Mouse (Mus musculus) heart, embryonic 12.5 days (tissue): ENCODE measurements around the gene Birc2. TPM values are rescaled to one million over a fixed set of nuclear protein-coding genes. Genes with fewer than 3 reads are reported as not detected.
A peak's percentile ranks its signal among the peaks of the same experiment; 100 is the strongest.

Experiments
- ATAC-seq: fragments of 200-750 bp; cut with Nextera tagmentation; 2 replicates; pipeline ENCODE4 v1.8.0; 2017; ENCODE audit warnings: moderate TSS enrichment, moderate library complexity; ENCODE audit not compliant: insufficient number of reproducible peaks, low FRiP score
- H3K27ac ChIP-seq: fragments of 300-500 bp; sonication (generic); 2 replicates; pipeline ENCODE4 v1.5.1; 2016; ENCODE audit warnings: mild to moderate bottlenecking, moderate library complexity; ENCODE audit not compliant: poor library complexity, severe bottlenecking
- H3K27me3 ChIP-seq: fragments of 300-500 bp; sonication (generic); replicated peaks from 2 replicates; pipeline ENCODE4 v1.6.1; 2016; ENCODE audit warnings: mild to moderate bottlenecking, moderate library complexity
- H3K36me3 ChIP-seq: fragments of 300-500 bp; sonication (generic); 2 replicates; pipeline ENCODE4 v1.6.1; 2016; ENCODE audit warnings: mild to moderate bottlenecking, moderate library complexity
- H3K4me1 ChIP-seq: fragments of 300-500 bp; sonication (generic); replicated peaks from 2 replicates; pipeline ENCODE4 v1.6.1; 2016; ENCODE audit warnings: mild to moderate bottlenecking
- H3K4me2 ChIP-seq: fragments of 300-500 bp; sonication (generic); 2 replicates; pipeline ENCODE4 v1.6.1; 2016; ENCODE audit warnings: mild to moderate bottlenecking, moderate library complexity
- H3K4me3 ChIP-seq: fragments of 300-500 bp; sonication (generic); 2 replicates; pipeline ENCODE4 v1.5.1; 2016; ENCODE audit warnings: mild to moderate bottlenecking
- H3K9ac ChIP-seq: fragments of 300-500 bp; sonication (generic); 2 replicates; pipeline ENCODE4 v1.6.1; 2016; ENCODE audit warnings: mild to moderate bottlenecking, moderate library complexity
- H3K9me3 ChIP-seq: fragments of 300-500 bp; sonication (generic); replicated peaks from 2 replicates; pipeline ENCODE4 v1.6.1; 2016; ENCODE audit warnings: mild to moderate bottlenecking, moderate library complexity
- WGBS: fragments of 180-500 bp; shearing (Covaris S2); methylation state at CpG from one replicate; pipeline ENCODE4 v1.1.7; 2016; 5-methylcytosine and 5-hydroxymethylcytosine counted together
- polyA plus RNA-seq: library from polyadenylated mRNA; unstranded; fragments of >200 nt; fragmentation: Nextera tagmentation; extraction: Ambion mirVana; gene quantifications from 2 replicates; pipeline ENCODE4 v1.2.1, GENCODE M21; 2016

The Birc2 gene
- polyA plus RNA-seq, 1 experiment from 2014 or later: 26.0 TPM

- Histone ChIP-seq H3K4me1 (0 out of 2 replicates have a peak, but pooled peaks cover 8% of the 10 kb centered on the region), H3K4me3 (no peak overlapping the region), H3K27me3 (no peaks in the 10 kb centered on the region), H3K36me3 (peaks cover 10% of the 10 kb centered on the region), H3K27ac (no peak overlapping the region), H3K9me3 (no peaks in the 10 kb centered on the region), H3K4me2 (no peak overlapping the region), H3K9ac (no peak overlapping the region)
- no peak for ATAC-seq
- WGBS: 76% methylated on average over 4 of the region's 4 CpGs
These were observed 8.5 kb upstream of the Birc2 start for GRCm38 (mm10) chr9:7845216-7845895.

- Histone ChIP-seq H3K27ac (no peak overlapping the region), H3K4me3 (no peak overlapping the region), H3K36me3 (no peaks in the 10 kb centered on the region), H3K9ac (no peak overlapping the region), H3K9me3 (no peaks in the 10 kb centered on the region), H3K4me2 (no peak overlapping the region), H3K27me3 (no peaks in the 10 kb centered on the region), H3K4me1 (0 out of 2 replicates have a peak, but pooled peaks cover 12% of the 10 kb centered on the region)
- 67% methylated on average over 6 of the region's 6 CpGs for WGBS
- ATAC-seq: no peak
These were observed 4.4 kb upstream of the Birc2 start for GRCm38 (mm10) chr9:7841221-7841620.

GRCm38 (mm10) chr9:7837806-7838440 lies 1.1 kb upstream of the Birc2 start:
- Histone ChIP-seq H3K4me1 (peaks cover 17% of the 10 kb centered on the region), H3K4me3 (peak overlapping the region; percentile 80), H3K27me3 (no peaks in the 10 kb centered on the region), H3K36me3 (peaks cover 14% of the 10 kb centered on the region), H3K4me2 (peak overlapping the region; percentile 69), H3K9me3 (no peaks in the 10 kb centered on the region), H3K9ac (peak overlapping the region; percentile 93), H3K27ac (peak overlapping the region; percentile 100)
- WGBS: 21% methylated on average over 14 of the region's 14 CpGs
- no peak for ATAC-seq

- peaks cover 16% of the 10 kb centered on the region for H3K36me3 ChIP-seq
- H3K9me3 ChIP-seq: no peaks in the 10 kb centered on the region
- H3K27me3 ChIP-seq: no peaks in the 10 kb centered on the region
- H3K9ac ChIP-seq: peak overlapping the region; percentile 93
- H3K27ac ChIP-seq: peak overlapping the region; percentile 100
- peak; percentile 44; the same call in 1 of the 2 replicates for ATAC-seq
- H3K4me2 ChIP-seq: peak overlapping the region; percentile 69
- under 1% methylated on average over 16 of the region's 16 CpGs for WGBS
- H3K4me3 ChIP-seq: peak overlapping the region; percentile 80
- H3K4me1 ChIP-seq: peaks cover 20% of the 10 kb centered on the region
These were observed 533 bp downstream of the Birc2 start for GRCm38 (mm10) chr9:7836331-7836730.

- no peaks in the 10 kb centered on the region for H3K27me3 ChIP-seq
- H3K36me3 ChIP-seq: peaks cover 16% of the 10 kb centered on the region
- H3K4me2 ChIP-seq: no peak overlapping the region
- peaks cover 20% of the 10 kb centered on the region for H3K4me1 ChIP-seq
- ATAC-seq: no peak
- no peak overlapping the region for H3K4me3 ChIP-seq
- H3K9me3 ChIP-seq: no peaks in the 10 kb centered on the region
- 81% methylated on average over 1 of the region's 1 CpGs for WGBS
- no peak overlapping the region for H3K27ac ChIP-seq
- no peak overlapping the region for H3K9ac ChIP-seq
These were observed 1.6 kb downstream of the Birc2 start for GRCm38 (mm10) chr9:7835302-7835701.

- ATAC-seq: no peak
- Histone ChIP-seq H3K36me3 (peaks cover 16% of the 10 kb centered on the region), H3K9me3 (no peaks in the 10 kb centered on the region), H3K4me3 (no peak overlapping the region), H3K9ac (no peak overlapping the region), H3K27me3 (no peaks in the 10 kb centered on the region), H3K4me2 (peak overlapping the region; percentile 27), H3K27ac (no peak overlapping the region), H3K4me1 (peaks cover 30% of the 10 kb centered on the region)
- WGBS: 86% methylated on average over 6 of the region's 6 CpGs
These were observed 3.4 kb downstream of the Birc2 start for GRCm38 (mm10) chr9:7833421-7833820.

GRCm38 (mm10) chr9:7829531-7830528 lies 7.0 kb downstream of the Birc2 start:
- H3K4me2 ChIP-seq: peak overlapping the region; percentile 44

GRCm38 (mm10) chr9:7828706-7829105 lies 8.2 kb downstream of the Birc2 start:
- no peak overlapping the region for H3K4me2 ChIP-seq
- H3K36me3 ChIP-seq: peaks cover 20% of the 10 kb centered on the region
- no peak overlapping the region for H3K27ac ChIP-seq
- no peak overlapping the region for H3K9ac ChIP-seq
- H3K9me3 ChIP-seq: no peaks in the 10 kb centered on the region
- peaks cover 22% of the 10 kb centered on the region for H3K4me1 ChIP-seq
- H3K4me3 ChIP-seq: no peak overlapping the region
- 85% methylated on average over 4 of the region's 4 CpGs for WGBS
- no peak for ATAC-seq
- H3K27me3 ChIP-seq: no peaks in the 10 kb centered on the region

More at GRCm38 (mm10) chr9:7829531-7830528, 7.0 kb downstream of the Birc2 start:
- Histone ChIP-seq H3K27me3 (no peaks in the 10 kb centered on the region), H3K27ac (peak overlapping the region; percentile 0; the same call in 1 of the 2 replicates), H3K4me1 (peaks cover 29% of the 10 kb centered on the region), H3K4me3 (no peak overlapping the region), H3K9ac (no peak overlapping the region), H3K36me3 (peaks cover 24% of the 10 kb centered on the region), H3K9me3 (no peaks in the 10 kb centered on the region)
- ATAC-seq: peak; percentile 89
- WGBS: 31% methylated on average over 9 of the region's 9 CpGs

GRCm38 (mm10) chr9:7824916-7825315 lies 11.9 kb downstream of the Birc2 start:
- Histone ChIP-seq H3K4me2 (no peak overlapping the region), H3K4me1 (peaks cover 9% of the 10 kb centered on the region), H3K36me3 (peaks cover 37% of the 10 kb centered on the region), H3K4me3 (no peak overlapping the region), H3K27me3 (no peaks in the 10 kb centered on the region), H3K9me3 (no peaks in the 10 kb centered on the region), H3K27ac (no peak overlapping the region), H3K9ac (no peak overlapping the region)
- ATAC-seq: no peak
- 87% methylated on average over 5 of the region's 5 CpGs for WGBS

GRCm38 (mm10) chr9:7822758-7823157 lies 14.1 kb downstream of the Birc2 start:
- no peak overlapping the region for H3K9ac ChIP-seq
- no peak overlapping the region for H3K27ac ChIP-seq
- no peaks in the 10 kb centered on the region for H3K9me3 ChIP-seq
- H3K4me3 ChIP-seq: no peak overlapping the region
- H3K27me3 ChIP-seq: no peaks in the 10 kb centered on the region
- ATAC-seq: no peak
- peaks cover 52% of the 10 kb centered on the region for H3K36me3 ChIP-seq
- 61% methylated on average over 3 of the region's 3 CpGs for WGBS
- 0 out of 2 replicates have a peak, but pooled peaks cover 3% of the 10 kb centered on the region for H3K4me1 ChIP-seq
- no peak overlapping the region for H3K4me2 ChIP-seq
